Mouse (Mus musculus): ENCODE measurements around the gene Trhr2.

- TF ChIP-seq CTCF (IDR thresholded peaks at IDR 0.05; ENCODE audit: borderline replicate concordance, control insufficient read depth, extremely low read depth, insufficient read depth, low read length, poor library complexity) (no peak), POLR2A (IDR thresholded peaks at IDR 0.05; ENCODE audit: control insufficient read depth, extremely low read depth, insufficient read depth, low read length, poor library complexity) (no peak)
These were observed 3.3 kb downstream of the Trhr2 start for GRCm38 (mm10) chr8:122357202-122357601.

All from thymus, adult 2 months (tissue).